Mouse (Mus musculus) embryonic facial prominence, embryonic 14.5 days (tissue): ENCODE measurements at regions not wholly inside any gene's neighbourhood (a gene's known extent, or its start where the extent isn't known, plus 50 kb on each side); places are given as distances from the start of the nearest gene placed in this dataset.

Experiments
- ATAC-seq: fragments of 200-750 bp; cut with Nextera tagmentation; 2 replicates; pipeline ENCODE4 v1.8.0; 2017; ENCODE audit warnings: low read depth, moderate number of reproducible peaks, moderate TSS enrichment
- DNase-seq: peaks from one replicate; pipeline ENCODE4 v3.0.0-alpha.2; 2015; ENCODE audit warnings: low spot score
- H3K27ac ChIP-seq: fragments of 300-500 bp; sonication (generic); replicated peaks from 2 replicates; pipeline ENCODE4 v1.5.1; 2014; ENCODE audit warnings: low read depth, mild to moderate bottlenecking, low read length, moderate library complexity
- H3K27me3 ChIP-seq: fragments of 300-500 bp; sonication (generic); replicated peaks from 2 replicates; pipeline ENCODE4 v1.6.1; 2014; ENCODE audit warnings: low read length; ENCODE audit not compliant: control insufficient read depth, insufficient read depth
- H3K36me3 ChIP-seq: fragments of 300-500 bp; sonication (generic); 2 replicates; pipeline ENCODE4 v1.6.1; 2014; ENCODE audit warnings: low read length, mixed read lengths; ENCODE audit not compliant: control insufficient read depth, insufficient read depth
- H3K4me1 ChIP-seq: fragments of 300-500 bp; sonication (generic); 2 replicates; pipeline ENCODE4 v1.6.1; 2014; ENCODE audit warnings: antibody characterized with exemption, low read length; ENCODE audit not compliant: control insufficient read depth, insufficient read depth
- H3K4me2 ChIP-seq: fragments of 300-500 bp; sonication (generic); 2 replicates; pipeline ENCODE4 v1.6.1; 2014; ENCODE audit warnings: low read depth, mild to moderate bottlenecking, low read length, moderate library complexity, mixed read lengths
- H3K4me3 ChIP-seq: fragments of 300-500 bp; sonication (generic); 2 replicates; pipeline ENCODE4 v1.5.1; 2014; ENCODE audit warnings: low read depth, mild to moderate bottlenecking, low read length
- H3K9ac ChIP-seq: fragments of 300-500 bp; sonication (generic); 2 replicates; pipeline ENCODE4 v1.6.1; 2014; ENCODE audit warnings: low read depth, mild to moderate bottlenecking, low read length, moderate library complexity, mixed read lengths
- H3K9me3 ChIP-seq: fragments of 300-500 bp; sonication (generic); 2 replicates; pipeline ENCODE4 v1.6.1; 2016; ENCODE audit warnings: low read length; ENCODE audit not compliant: control insufficient read depth
- WGBS: fragments of 180-500 bp; shearing (Covaris S2); extraction: QIAGEN DNeasy Blood & Tissue Kit; methylation state at CpG from one replicate; pipeline ENCODE4 v1.1.7; 2014; 5-methylcytosine and 5-hydroxymethylcytosine counted together

GRCm38 (mm10) chr3:58183279-58183678 lies 231.2 kb upstream of the Tsc22d2 start:
- 38% methylated on average over 3 of the region's 3 CpGs for WGBS

GRCm38 (mm10) chr3:58200462-58200861 lies 214.1 kb upstream of the Tsc22d2 start:
- Histone ChIP-seq H3K36me3 (no peaks in the 10 kb centered on the region), H3K9me3 (no peaks in the 10 kb centered on the region; the same call in 1 of the 2 replicates), H3K27me3 (no peaks in the 10 kb centered on the region), H3K4me1 (peaks cover 9% of the 10 kb centered on the region), H3K9ac (no peak overlapping the region), H3K27ac (no peak overlapping the region), H3K4me3 (no peak overlapping the region), H3K4me2 (no peak overlapping the region)
- 90% methylated on average over 6 of the region's 6 CpGs for WGBS
- DNase-seq (no peak), ATAC-seq (no peak)

More at GRCm38 (mm10) chr3:58183279-58183678, 231.2 kb upstream of the Tsc22d2 start:
- H3K36me3 ChIP-seq, result no peaks in the 10 kb centered on the region
- peaks cover 4% of the 10 kb centered on the region; the same call in 1 of the 2 replicates for H3K4me1 ChIP-seq
- DNase-seq, result no peak
- H3K27me3 ChIP-seq, result no peaks in the 10 kb centered on the region
- H3K4me3 ChIP-seq, result no peak overlapping the region
- H3K27ac ChIP-seq, result no peak overlapping the region
- H3K9ac ChIP-seq, result no peak overlapping the region
- H3K9me3 ChIP-seq, result no peaks in the 10 kb centered on the region
- no peak for ATAC-seq
- H3K4me2 ChIP-seq, result no peak overlapping the region

GRCm38 (mm10) chr3:58202816-58203215 lies 211.7 kb upstream of the Tsc22d2 start:
- DNase-seq (peak; percentile 50), ATAC-seq (no peak)
- no peak overlapping the region for H3K4me3 ChIP-seq
- H3K9me3 ChIP-seq, result no peaks in the 10 kb centered on the region; the same call in 1 of the 2 replicates
- no peaks in the 10 kb centered on the region for H3K36me3 ChIP-seq
- H3K27ac ChIP-seq, result peak overlapping the region; percentile 82
- WGBS, result 30% methylated on average over 5 of the region's 5 CpGs
- no peak overlapping the region for H3K9ac ChIP-seq
- no peak overlapping the region for H3K4me2 ChIP-seq
- peaks cover 15% of the 10 kb centered on the region for H3K4me1 ChIP-seq
- no peaks in the 10 kb centered on the region for H3K27me3 ChIP-seq

GRCm38 (mm10) chr3:58203806-58204205 lies 210.7 kb upstream of the Tsc22d2 start:
- Histone ChIP-seq H3K27me3 (no peaks in the 10 kb centered on the region), H3K4me1 (peaks cover 15% of the 10 kb centered on the region), H3K9me3 (no peaks in the 10 kb centered on the region; the same call in 1 of the 2 replicates), H3K4me2 (no peak overlapping the region), H3K4me3 (no peak overlapping the region), H3K27ac (peak overlapping the region; percentile 82), H3K36me3 (no peaks in the 10 kb centered on the region), H3K9ac (no peak overlapping the region)
- DNase-seq (peak; percentile 54), ATAC-seq (peak; percentile 60; the same call in 1 of the 2 replicates)
- 63% methylated on average over 2 of the region's 2 CpGs for WGBS

GRCm38 (mm10) chr3:58205526-58205925 lies 209.0 kb upstream of the Tsc22d2 start:
- DNase-seq (no peak), ATAC-seq (no peak)
- H3K4me2 ChIP-seq, result no peak overlapping the region
- no peak overlapping the region for H3K27ac ChIP-seq
- H3K4me3 ChIP-seq, result no peak overlapping the region
- H3K9ac ChIP-seq, result no peak overlapping the region
- no peaks in the 10 kb centered on the region for H3K9me3 ChIP-seq
- peaks cover 15% of the 10 kb centered on the region for H3K4me1 ChIP-seq
- 88% methylated on average over 2 of the region's 2 CpGs for WGBS
- no peaks in the 10 kb centered on the region for H3K36me3 ChIP-seq
- no peaks in the 10 kb centered on the region for H3K27me3 ChIP-seq

- no peaks in the 10 kb centered on the region for H3K27me3 ChIP-seq
- H3K9me3 ChIP-seq, result no peaks in the 10 kb centered on the region
- H3K4me2 ChIP-seq, result no peak overlapping the region
- peaks cover 15% of the 10 kb centered on the region for H3K4me1 ChIP-seq
- no peaks in the 10 kb centered on the region for H3K36me3 ChIP-seq
- no peak overlapping the region for H3K4me3 ChIP-seq
- ATAC-seq (no peak), DNase-seq (no peak)
- 46% methylated on average over 5 of the region's 5 CpGs for WGBS
- H3K9ac ChIP-seq, result no peak overlapping the region
- 0 out of 2 replicates have a peak overlapping the region, but pooled peaks have one; percentile 15 for H3K27ac ChIP-seq
Observed at GRCm38 (mm10) chr3:58206776-58207398, 207.6 kb upstream of the Tsc22d2 start.

GRCm38 (mm10) chr3:58211016-58211415 lies 203.5 kb upstream of the Tsc22d2 start:
- Histone ChIP-seq H3K27me3 (no peaks in the 10 kb centered on the region), H3K4me1 (peaks cover 6% of the 10 kb centered on the region), H3K27ac (no peak overlapping the region; the same call in 1 of the 2 replicates), H3K36me3 (no peaks in the 10 kb centered on the region), H3K9me3 (no peaks in the 10 kb centered on the region), H3K4me3 (no peak overlapping the region), H3K9ac (no peak overlapping the region), H3K4me2 (no peak overlapping the region)
- peak; percentile 26; the same call in 1 of the 2 replicates for ATAC-seq
- DNase-seq, result peak; percentile 73
- 60% methylated on average over 3 of the region's 3 CpGs for WGBS

- H3K4me2 ChIP-seq, result no peak overlapping the region
- no peak for DNase-seq
- ATAC-seq, result no peak
- no peak overlapping the region for H3K4me3 ChIP-seq
- no peaks in the 10 kb centered on the region for H3K9me3 ChIP-seq
- H3K9ac ChIP-seq, result no peak overlapping the region
- 63% methylated on average over 2 of the region's 2 CpGs for WGBS
- H3K4me1 ChIP-seq, result no peaks in the 10 kb centered on the region
- no peak overlapping the region for H3K27ac ChIP-seq
- H3K36me3 ChIP-seq, result no peaks in the 10 kb centered on the region
- H3K27me3 ChIP-seq, result no peaks in the 10 kb centered on the region
Observed at GRCm38 (mm10) chr3:58224696-58225095, 189.8 kb upstream of the Tsc22d2 start.
